Mouse (Mus musculus) adrenal gland, adult 8-10 months (tissue): ENCODE results near the gene Cox4i1. TPM values are rescaled to one million over a fixed set of nuclear protein-coding genes. Genes with fewer than 3 reads are reported as not detected.
A peak's percentile ranks its signal among the peaks of the same experiment; 100 is the strongest.
"Not testable (repeated sequence)": the region's sequence is repeated elsewhere in the genome, so short reads cannot be mapped to it uniquely, and the experiment has no call there.

Experiments used
- DNase-seq: peaks from one replicate; pipeline ENCODE4 v3.0.0; 2022
- total RNA-seq, 4 experiments: library from RNA; stranded (reverse); gene quantifications; 2 replicates each; pipeline ENCODE4 v1.2.4; 2022

Gene Cox4i1
- total RNA-seq, 4 experiments from 2014 or later = 952 to 1,243 (median 1,190) TPM

- DNase-seq = no peak
These were observed 3.5 kb upstream of the Cox4i1 start for GRCm38 (mm10) chr8:120664566-120664965.

GRCm38 (mm10) chr8:120665726-120666455 lies 2.1 kb upstream of the Cox4i1 start:
- no peak for DNase-seq

GRCm38 (mm10) chr8:120666807-120667470 lies 1.1 kb upstream of the Cox4i1 start:
- DNase-seq = no peak

GRCm38 (mm10) chr8:120668374-120668905 lies 418 bp downstream of the Cox4i1 start, which contains the start of gene Emc8:
Gene Emc8 (minus strand): TSS chr8:120668573.
- DNase-seq = no peak

GRCm38 (mm10) chr8:120671775-120672174 lies 3.8 kb downstream of the Cox4i1 start:
- no peak for DNase-seq

- no peak for DNase-seq
These were observed 4.7 kb downstream of the Cox4i1 start for GRCm38 (mm10) chr8:120672626-120673229.

- DNase-seq = no peak
These were observed 5.3 kb downstream of the Cox4i1 start for GRCm38 (mm10) chr8:120673298-120673697.

- no peak for DNase-seq
These were observed 7.7 kb downstream of the Cox4i1 start for GRCm38 (mm10) chr8:120675718-120676117.

GRCm38 (mm10) chr8:120678447-120678846 lies 10.4 kb downstream of the Cox4i1 start:
- DNase-seq = peak; percentile 65

- no peak for DNase-seq
These were observed 11.8 kb downstream of the Cox4i1 start for GRCm38 (mm10) chr8:120679629-120680387.

- not testable (repeated sequence) for DNase-seq
These were observed 12.4 kb downstream of the Cox4i1 start for GRCm38 (mm10) chr8:120680405-120680804.

GRCm38 (mm10) chr8:120681113-120681512 lies 13.1 kb downstream of the Cox4i1 start:
- DNase-seq = no peak

GRCm38 (mm10) chr8:120683602-120684001 lies 15.6 kb downstream of the Cox4i1 start:
- DNase-seq = peak; percentile 69

- DNase-seq = no peak
These were observed 16.1 kb downstream of the Cox4i1 start for GRCm38 (mm10) chr8:120684082-120684481.

- DNase-seq = peak; percentile 92
These were observed 17.1 kb downstream of the Cox4i1 start for GRCm38 (mm10) chr8:120685097-120685496.

GRCm38 (mm10) chr8:120685591-120685990 lies 17.6 kb downstream of the Cox4i1 start:
- no peak for DNase-seq

GRCm38 (mm10) chr8:120686051-120686450 lies 18.0 kb downstream of the Cox4i1 start:
- DNase-seq = peak; percentile 55

- no peak for DNase-seq
These were observed 18.6 kb downstream of the Cox4i1 start for GRCm38 (mm10) chr8:120686576-120686975.

- no peak for DNase-seq
These were observed 19.8 kb downstream of the Cox4i1 start for GRCm38 (mm10) chr8:120687786-120688185.

- DNase-seq = no peak
These were observed 20.5 kb downstream of the Cox4i1 start for GRCm38 (mm10) chr8:120688511-120688910.

GRCm38 (mm10) chr8:120692934-120693333 lies 24.9 kb downstream of the Cox4i1 start:
- no peak for DNase-seq

GRCm38 (mm10) chr8:120693861-120694493 lies 26.0 kb downstream of the Cox4i1 start:
- DNase-seq = no peak
